ENCODE assay signal across 8 mouse cellular contexts in the genomic region with DNA sequence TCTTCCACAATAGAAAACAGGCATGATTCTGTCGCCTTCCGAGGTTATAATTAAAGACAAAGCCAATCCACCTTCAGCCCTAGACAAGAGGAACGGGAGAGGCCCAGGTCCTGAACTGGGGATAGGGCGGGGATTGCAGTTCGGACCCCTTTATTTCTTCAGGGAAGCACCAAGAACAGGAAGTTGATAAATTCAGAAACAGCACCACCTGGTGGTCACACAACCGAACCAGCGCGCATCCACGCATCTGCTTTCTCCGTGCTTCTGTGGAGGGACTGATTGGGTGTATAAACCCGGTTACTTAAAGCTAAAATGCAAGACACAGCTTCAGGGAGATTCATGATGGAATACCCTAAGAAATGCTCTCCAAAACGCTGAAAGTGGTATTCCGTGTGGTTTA.
DNase-seq lines count a peak whose midpoint lies in the region; ATAC-seq and TF ChIP-seq lines count a peak whose summit lies in the region.

No protein-coding gene starts in this region.

- no peaks in the 10 kb centered on the region for H3K9me3 ChIP-seq in limb, embryonic 14.5 days (ENCODE audit: control insufficient read depth, low read length)
- H3K9me3 ChIP-seq in neural tube, embryonic 11.5 days (ENCODE audit: control insufficient read depth, low read length) = no peaks in the 10 kb centered on the region

- WGBS in limb, embryonic 14.5 days = 6% methylated on average over 13 of the region's 13 CpGs
- WGBS in neural tube, embryonic 11.5 days = 8% methylated on average over 13 of the region's 13 CpGs

- no peaks in the 10 kb centered on the region for H3K27me3 ChIP-seq in limb, embryonic 14.5 days (ENCODE audit: control insufficient read depth, insufficient read depth, low read length)
- H3K27me3 ChIP-seq in neural tube, embryonic 11.5 days (ENCODE audit: control insufficient read depth, insufficient read depth, low read length) = no peaks in the 10 kb centered on the region
- no peaks in the 10 kb centered on the region for H3K27me3 ChIP-seq in testis, adult 2 months (ENCODE audit: control insufficient read depth, insufficient read depth, low read length)

- ATAC-seq in monocyte, adult 5-6 weeks (replicated peaks; ENCODE audit: insufficient number of reproducible peaks, low FRiP score, low TSS enrichment, poor library complexity, severe bottlenecking) = no peak
- ATAC-seq in limb, embryonic 14.5 days (ENCODE audit: low FRiP score, low read depth) = 0 out of 2 replicates have a peak, but pooled peaks have one; percentile 44
- ATAC-seq in neural tube, embryonic 11.5 days (ENCODE audit: insufficient read depth, low FRiP score, low TSS enrichment) = peak; percentile 50; the same call in 1 of the 2 replicates

- H3K4me1 ChIP-seq in cortical plate, adult 2 months (ENCODE audit: control insufficient read depth, insufficient read depth, low read length) = no peaks in the 10 kb centered on the region
- no peaks in the 10 kb centered on the region for H3K4me1 ChIP-seq in limb, embryonic 14.5 days (ENCODE audit: control insufficient read depth, insufficient read depth, low read length)
- H3K4me1 ChIP-seq in neural tube, embryonic 11.5 days (ENCODE audit: control insufficient read depth, insufficient read depth, low read length) = no peaks in the 10 kb centered on the region
- no peaks in the 10 kb centered on the region for H3K4me1 ChIP-seq in testis, adult 2 months (ENCODE audit: control insufficient read depth, insufficient read depth, low read length)

- no peak for TF ChIP-seq POLR2A in cortical plate, adult 2 months (IDR thresholded peaks at IDR 0.05; ENCODE audit: extremely low read depth, insufficient read depth, low read length)
- TF ChIP-seq POLR2A in limb, embryonic 14.5 days (IDR thresholded peaks at IDR 0.05; ENCODE audit: borderline replicate concordance, extremely low read depth, insufficient read depth, insufficient read length) = no peak
- TF ChIP-seq POLR2A in testis, adult 2 months (IDR thresholded peaks at IDR 0.05; ENCODE audit: control insufficient read depth, low read depth, low read length) = no peak

- no peak overlapping the region for H3K4me2 ChIP-seq in limb, embryonic 14.5 days (replicated peaks; ENCODE audit: low read depth, low read length, severe bottlenecking)
- no peak overlapping the region for H3K4me2 ChIP-seq in neural tube, embryonic 11.5 days (ENCODE audit: low read depth)

- TF ChIP-seq CTCF in cortical plate, adult 2 months (IDR thresholded peaks at IDR 0.05; ENCODE audit: extremely low read depth, insufficient read depth, low read length) = peak; percentile 74
- TF ChIP-seq CTCF in testis, adult 2 months (IDR thresholded peaks at IDR 0.05; ENCODE audit: control insufficient read depth, insufficient read depth, insufficient replicate concordance, low read depth, low read length) = peak; percentile 78; the same call in 1 of the 2 replicates

- H3K36me3 ChIP-seq in limb, embryonic 14.5 days (ENCODE audit: control insufficient read depth, insufficient read depth, low read length) = no peaks in the 10 kb centered on the region
- no peaks in the 10 kb centered on the region for H3K36me3 ChIP-seq in neural tube, embryonic 11.5 days (ENCODE audit: control insufficient read depth, insufficient read depth, low read length)
- no peaks in the 10 kb centered on the region for H3K36me3 ChIP-seq in testis, adult 2 months (ENCODE audit: control insufficient read depth, insufficient read depth, low read length)

- DNase-seq in monocyte, adult 2 months (ENCODE audit: low read depth in 1 of 2, low spot score in 2 of 2) = peak; percentile 9 to 24
- peak; percentile 44 to 73 for DNase-seq in gastrocnemius, postnatal 4 days (ENCODE audit: low spot score in 2 of 2)
- DNase-seq in kidney, adult 8-10 months = peak; percentile 28 to 67
- peak; percentile 80 for DNase-seq in limb, embryonic 14.5 days (ENCODE audit: low spot score)
- DNase-seq in neural tube, embryonic 11.5 days (ENCODE audit: low spot score) = peak; percentile 86

- no peak overlapping the region for H3K9ac ChIP-seq in limb, embryonic 14.5 days (ENCODE audit: low read depth, low read length, severe bottlenecking)
- H3K9ac ChIP-seq in neural tube, embryonic 11.5 days (ENCODE audit: low read length) = no peak overlapping the region

- no peak overlapping the region for H3K27ac ChIP-seq in cortical plate, adult 2 months (ENCODE audit: insufficient read depth, low read length)
- no peak overlapping the region for H3K27ac ChIP-seq in limb, embryonic 14.5 days (replicated peaks; ENCODE audit: low read depth, low read length)
- H3K27ac ChIP-seq in neural tube, embryonic 11.5 days (ENCODE audit: low read depth, low read length) = no peak overlapping the region
- H3K27ac ChIP-seq in testis, adult 2 months (ENCODE audit: control insufficient read depth, insufficient read depth, low read depth, low read length) = no peak overlapping the region

- H3K4me3 ChIP-seq in cortical plate, adult 2 months (ENCODE audit: insufficient read depth, low read length) = no peak overlapping the region
- no peak overlapping the region for H3K4me3 ChIP-seq in limb, embryonic 14.5 days (replicated peaks; ENCODE audit: low read length)
- no peak overlapping the region for H3K4me3 ChIP-seq in neural tube, embryonic 11.5 days (ENCODE audit: low read depth, low read length)
- no peak overlapping the region for H3K4me3 ChIP-seq in testis, adult 2 months (ENCODE audit: control insufficient read depth, low read depth, low read length)

Comparison
In these comparisons a context has a peak if more than half of its experiments do, and no peak if none do; other contexts are left out.
1. DNase-seq: peak in every context shown above with its lines; median percentile 86 in neural tube, embryonic 11.5 days; 80 in limb, embryonic 14.5 days; 58 in gastrocnemius, postnatal 4 days; 48 in kidney, adult 8-10 months; 16 in monocyte, adult 2 months.